Mouse (Mus musculus) MEL (cell line): ENCODE data around the gene Slc15a5. TPM values are rescaled to one million over a fixed set of nuclear protein-coding genes. Genes with fewer than 3 reads are reported as not detected.

Experiments
- polyA plus RNA-seq, 2 experiments: library from polyadenylated mRNA; stranded (reverse) in 1 of 2; unstranded in 1 of 2; fragments of >175 nt in 1 of 2; fragments of >200 nt in 1 of 2; gene quantifications; 2 replicates each; pipeline versions ENCODE4 v1.2.1 to v1.2.4; 2012; ENCODE audit warnings: low replicate concordance in 2 of 2, low read depth in 1 of 2; ENCODE audit not compliant: insufficient read length in 2 of 2, insufficient read depth in 1 of 2, missing spikeins in 1 of 2
- total RNA-seq: library from RNA; depleted of rRNA; stranded (reverse); fragments of 300-350 nt; gene quantifications from 2 replicates; pipeline ENCODE4 v1.2.3, GENCODE M21; 2012; rRNA removed

The Slc15a5 gene
- total and polyA plus RNA-seq, 3 experiments, result not detected

Other genes starting within 250 kb of the Slc15a5 start
- not detected in 2 replicates for gene Mgst1, start 60.4 kb upstream of the Slc15a5 start, total RNA-seq
- gene Mgst1, start 60.4 kb upstream of the Slc15a5 start, polyA plus RNA-seq, result not detected